Mouse (Mus musculus): ENCODE measurements at regions not wholly inside any gene's neighbourhood (a gene's known extent, or its start where the extent isn't known, plus 50 kb on each side); places are given as distances from the start of the nearest gene placed in this dataset.
"Not testable (repeated sequence)": the region's sequence is repeated elsewhere in the genome, so short reads cannot be mapped to it uniquely, and the experiment has no call there.

GRCm38 (mm10) chr17:81231771-81232170 is 166.9 kb upstream of the Thumpd2 start:
- not testable (repeated sequence) for ATAC-seq (ENCODE audit: low read depth); H3K4me3 ChIP-seq; H3K4me2 ChIP-seq; H3K27ac ChIP-seq (replicated peaks); H3K27me3 ChIP-seq; H3K9me3 ChIP-seq; H3K4me1 ChIP-seq (replicated peaks); H3K9ac ChIP-seq; H3K36me3 ChIP-seq
- WGBS: 94% methylated on average over 13 of the region's 18 CpGs

- Histone ChIP-seq H3K4me2 (no peak overlapping the region), H3K36me3 (no peaks in the 10 kb centered on the region), H3K9ac (no peak overlapping the region), H3K4me3 (no peak overlapping the region), H3K27me3 (no peaks in the 10 kb centered on the region), H3K4me1 (replicated peaks) (no peaks in the 10 kb centered on the region), H3K9me3 (no peaks in the 10 kb centered on the region), H3K27ac (replicated peaks) (no peak overlapping the region)
- no peak for ATAC-seq (ENCODE audit: low read depth)
These were observed 160.4 kb upstream of the Thumpd2 start for GRCm38 (mm10) chr17:81225281-81225680.

DNA sequence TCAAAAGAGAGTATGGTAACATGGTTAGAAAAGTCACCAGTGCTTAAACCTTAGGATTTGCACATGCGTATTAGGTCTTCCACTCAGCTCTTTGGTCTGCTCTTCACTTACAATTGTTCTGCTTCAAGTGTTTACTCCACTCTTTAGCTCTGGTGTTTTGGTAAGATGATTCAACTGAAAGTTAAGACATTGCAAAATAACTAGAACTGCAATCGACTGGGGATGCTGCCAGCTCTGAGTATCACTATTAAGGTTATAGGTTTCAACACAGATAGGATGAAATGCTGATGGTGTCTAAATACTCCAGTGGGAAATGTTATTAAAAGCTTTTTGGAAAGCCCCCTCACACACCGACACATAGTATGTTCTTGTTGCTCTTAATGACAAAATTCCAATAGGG is 156.6 kb upstream of the Thumpd2 start:
- H3K27ac ChIP-seq (replicated peaks): no peak overlapping the region
- H3K4me1 ChIP-seq (replicated peaks): no peaks in the 10 kb centered on the region
- H3K36me3 ChIP-seq: no peaks in the 10 kb centered on the region
- no peak overlapping the region for H3K9ac ChIP-seq
- 84% methylated on average over 3 of the region's 3 CpGs for whole genome bisulfite sequencing
- no peaks in the 10 kb centered on the region for H3K9me3 ChIP-seq
- H3K4me2 ChIP-seq: no peak overlapping the region
- no peak overlapping the region for H3K4me3 ChIP-seq
- ATAC-seq (ENCODE audit: low read depth): no peak
- H3K27me3 ChIP-seq: no peaks in the 10 kb centered on the region

DNA sequence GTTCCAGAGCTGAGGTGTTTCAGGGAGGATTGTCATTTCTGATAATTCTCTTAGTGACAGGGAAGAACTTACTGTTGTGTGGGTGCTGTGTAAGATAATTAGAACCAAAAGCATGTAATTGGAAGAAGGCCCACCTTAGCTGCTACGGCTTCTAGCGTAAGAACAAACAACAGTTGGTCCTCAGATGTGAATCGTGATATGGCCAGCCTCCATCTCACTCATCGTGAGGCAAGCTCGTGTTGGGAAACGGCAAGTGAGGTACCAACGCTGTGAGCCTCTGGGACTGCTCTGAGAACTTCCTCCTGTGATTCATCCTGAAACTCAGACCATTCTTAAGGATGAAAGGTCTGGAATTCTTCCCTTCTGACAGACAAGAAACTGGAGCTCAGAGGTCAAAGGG is 150.0 kb upstream of the Thumpd2 start:
- no peaks in the 10 kb centered on the region for H3K4me1 ChIP-seq (replicated peaks)
- H3K4me3 ChIP-seq: no peak overlapping the region
- no peaks in the 10 kb centered on the region for H3K9me3 ChIP-seq
- H3K4me2 ChIP-seq: no peak overlapping the region
- no peak for ATAC-seq (ENCODE audit: low read depth)
- H3K36me3 ChIP-seq: no peaks in the 10 kb centered on the region
- no peaks in the 10 kb centered on the region for H3K27me3 ChIP-seq
- WGBS: 90% methylated on average over 7 of the region's 7 CpGs
- no peak overlapping the region for H3K27ac ChIP-seq (replicated peaks)
- no peak overlapping the region for H3K9ac ChIP-seq

- H3K36me3 ChIP-seq: no peaks in the 10 kb centered on the region
- no peak for ATAC-seq (ENCODE audit: low read depth)
- H3K9ac ChIP-seq: no peak overlapping the region
- H3K4me3 ChIP-seq: no peak overlapping the region
- no peaks in the 10 kb centered on the region for H3K4me1 ChIP-seq (replicated peaks)
- no peak overlapping the region for H3K27ac ChIP-seq (replicated peaks)
- H3K9me3 ChIP-seq: no peaks in the 10 kb centered on the region
- no peaks in the 10 kb centered on the region for H3K27me3 ChIP-seq
- WGBS: 87% methylated on average over 3 of the region's 3 CpGs
- no peak overlapping the region for H3K4me2 ChIP-seq
These were observed 147.2 kb upstream of the Thumpd2 start for GRCm38 (mm10) chr17:81212043-81212442.

GRCm38 (mm10) chr17:81210389-81210788 is 145.5 kb upstream of the Thumpd2 start:
- WGBS: 77% methylated on average over 2 of the region's 2 CpGs
- no peak overlapping the region for H3K9ac ChIP-seq
- no peaks in the 10 kb centered on the region for H3K27me3 ChIP-seq
- H3K27ac ChIP-seq (replicated peaks): no peak overlapping the region
- H3K4me3 ChIP-seq: no peak overlapping the region
- no peaks in the 10 kb centered on the region for H3K4me1 ChIP-seq (replicated peaks)
- H3K9me3 ChIP-seq: 0 out of 2 replicates have a peak, but pooled peaks cover 4% of the 10 kb centered on the region
- ATAC-seq (ENCODE audit: low read depth): no peak
- no peaks in the 10 kb centered on the region for H3K36me3 ChIP-seq
- no peak overlapping the region for H3K4me2 ChIP-seq

- Histone ChIP-seq H3K9me3 (0 out of 2 replicates have a peak, but pooled peaks cover 4% of the 10 kb centered on the region), H3K4me1 (replicated peaks) (no peaks in the 10 kb centered on the region), H3K4me2 (no peak overlapping the region), H3K36me3 (no peaks in the 10 kb centered on the region), H3K4me3 (no peak overlapping the region), H3K27me3 (no peaks in the 10 kb centered on the region), H3K9ac (no peak overlapping the region), H3K27ac (replicated peaks) (no peak overlapping the region)
- 85% methylated on average over 3 of the region's 3 CpGs for WGBS
- no peak for ATAC-seq (ENCODE audit: low read depth)
These were observed 144.4 kb upstream of the Thumpd2 start for GRCm38 (mm10) chr17:81209323-81209722.

GRCm38 (mm10) chr17:81201052-81201451 is 136.2 kb upstream of the Thumpd2 start:
- Histone ChIP-seq H3K4me3 (no peak overlapping the region), H3K4me2 (no peak overlapping the region), H3K9ac (no peak overlapping the region), H3K36me3 (no peaks in the 10 kb centered on the region), H3K27ac (replicated peaks) (no peak overlapping the region), H3K27me3 (no peaks in the 10 kb centered on the region), H3K9me3 (0 out of 2 replicates have a peak, but pooled peaks cover under 1% of the 10 kb centered on the region), H3K4me1 (replicated peaks) (peaks cover 5% of the 10 kb centered on the region)
- 56% methylated on average over 8 of the region's 8 CpGs for WGBS
- ATAC-seq (ENCODE audit: low read depth): no peak

GRCm38 (mm10) chr17:81194006-81194405 is 129.1 kb upstream of the Thumpd2 start:
- H3K27ac ChIP-seq (replicated peaks): no peak overlapping the region
- H3K4me1 ChIP-seq (replicated peaks): no peaks in the 10 kb centered on the region
- H3K9me3 ChIP-seq: no peaks in the 10 kb centered on the region
- no peak overlapping the region for H3K4me2 ChIP-seq
- no peak for ATAC-seq (ENCODE audit: low read depth)
- no peaks in the 10 kb centered on the region for H3K27me3 ChIP-seq
- no peak overlapping the region for H3K9ac ChIP-seq
- no peaks in the 10 kb centered on the region for H3K36me3 ChIP-seq
- no peak overlapping the region for H3K4me3 ChIP-seq
- WGBS: 87% methylated on average over 10 of the region's 10 CpGs

- Histone ChIP-seq H3K9me3 (no peaks in the 10 kb centered on the region), H3K27ac (replicated peaks) (no peak overlapping the region), H3K36me3 (no peaks in the 10 kb centered on the region), H3K4me2 (no peak overlapping the region), H3K9ac (no peak overlapping the region), H3K4me3 (no peak overlapping the region), H3K27me3 (no peaks in the 10 kb centered on the region), H3K4me1 (replicated peaks) (no peaks in the 10 kb centered on the region)
- 39% methylated on average over 8 of the region's 8 CpGs for WGBS
- ATAC-seq (ENCODE audit: low read depth): no peak
These were observed 128.5 kb upstream of the Thumpd2 start for GRCm38 (mm10) chr17:81193230-81193871.

GRCm38 (mm10) chr17:81189996-81190395 is 125.1 kb upstream of the Thumpd2 start:
- no peaks in the 10 kb centered on the region for H3K27me3 ChIP-seq
- no peak overlapping the region for H3K4me2 ChIP-seq
- H3K27ac ChIP-seq (replicated peaks): no peak overlapping the region
- 55% methylated on average over 4 of the region's 4 CpGs for WGBS
- no peaks in the 10 kb centered on the region for H3K4me1 ChIP-seq (replicated peaks)
- no peak overlapping the region for H3K4me3 ChIP-seq
- H3K36me3 ChIP-seq: no peaks in the 10 kb centered on the region
- no peak overlapping the region for H3K9ac ChIP-seq
- ATAC-seq (ENCODE audit: low read depth): peak; percentile 40
- no peaks in the 10 kb centered on the region for H3K9me3 ChIP-seq

DNA sequence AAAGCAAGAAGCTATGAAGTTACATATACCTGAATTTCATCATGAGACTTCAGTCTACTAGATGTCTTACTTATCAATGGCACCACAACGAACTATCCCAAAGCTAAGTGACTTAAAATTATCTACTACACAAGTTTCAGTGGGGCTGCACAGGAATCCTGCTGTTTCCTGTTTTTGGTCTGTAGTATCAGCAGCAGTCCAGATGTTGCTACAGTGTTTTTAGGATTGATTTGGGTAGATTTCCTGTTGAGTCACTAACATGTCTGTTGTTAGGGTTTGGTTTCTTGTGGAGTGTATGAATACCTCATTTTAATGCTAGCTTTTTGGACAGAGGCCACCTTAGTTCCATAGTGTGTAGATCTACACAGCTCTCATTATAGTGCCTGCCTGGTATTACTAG is 120.8 kb upstream of the Thumpd2 start:
- Histone ChIP-seq H3K36me3 (no peaks in the 10 kb centered on the region), H3K9ac (no peak overlapping the region), H3K9me3 (no peaks in the 10 kb centered on the region), H3K4me1 (replicated peaks) (no peaks in the 10 kb centered on the region), H3K4me3 (no peak overlapping the region), H3K27me3 (no peaks in the 10 kb centered on the region), H3K27ac (replicated peaks) (no peak overlapping the region), H3K4me2 (no peak overlapping the region)
- 88% methylated on average over 1 of the region's 1 CpGs for WGBS
- ATAC-seq (ENCODE audit: low read depth): no peak

DNA sequence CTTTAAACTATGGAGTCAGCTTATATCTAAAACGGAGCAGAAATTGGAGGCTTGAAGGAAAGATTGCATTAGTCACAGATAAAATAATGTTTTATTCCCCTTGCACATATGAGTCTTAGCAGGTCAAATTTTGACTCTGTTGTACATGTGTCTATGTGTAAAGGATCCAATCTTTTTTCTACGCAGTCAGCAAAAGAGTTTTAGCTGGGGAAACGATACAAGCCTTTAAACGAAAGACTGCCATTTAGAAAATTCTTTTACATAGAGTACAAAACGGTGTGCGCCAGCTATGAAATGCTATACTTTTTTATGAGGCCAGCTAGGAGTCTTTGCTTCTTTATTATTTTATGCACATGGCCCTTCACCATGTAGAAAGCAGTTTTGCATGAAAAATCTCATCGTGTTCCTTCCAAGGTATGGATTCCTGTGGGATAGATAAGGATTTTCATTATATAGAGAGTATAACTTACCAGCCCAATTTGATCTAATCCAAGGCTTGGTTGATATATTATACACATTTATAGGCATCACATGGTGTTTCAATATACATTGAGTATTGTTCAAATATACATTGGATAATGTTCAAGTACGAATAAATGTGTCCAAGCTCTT is 116.0 kb upstream of the Thumpd2 start:
- Histone ChIP-seq H3K9me3 (no peaks in the 10 kb centered on the region), H3K9ac (no peak overlapping the region), H3K27ac (replicated peaks) (no peak overlapping the region), H3K27me3 (no peaks in the 10 kb centered on the region), H3K4me1 (replicated peaks) (no peaks in the 10 kb centered on the region), H3K4me3 (no peak overlapping the region), H3K4me2 (no peak overlapping the region), H3K36me3 (no peaks in the 10 kb centered on the region)
- WGBS: 89% methylated on average over 8 of the region's 8 CpGs
- ATAC-seq (ENCODE audit: low read depth): no peak
